Mouse (Mus musculus): ENCODE measurements around the gene Irx4.

- TF ChIP-seq CTCF (IDR thresholded peaks at IDR 0.05; ENCODE audit: low read depth, low read length), result no peak
- no peak for TF ChIP-seq POLR2A (IDR thresholded peaks at IDR 0.05; ENCODE audit: extremely low read depth, insufficient read depth, low read length)
Observed at GRCm38 (mm10) chr13:73304729-73305128, 44.5 kb downstream of the Irx4 start.

Data from liver, adult 2 months (tissue).